Mouse (Mus musculus): Measurements from ENCODE around the gene Gstt1.
A peak's percentile ranks its signal among the peaks of the same experiment; 100 is the strongest.
"Not testable (repeated sequence)": the region's sequence is repeated elsewhere in the genome, so short reads cannot be mapped to it uniquely, and the experiment has no call there.

The Gstt1 gene

DNA sequence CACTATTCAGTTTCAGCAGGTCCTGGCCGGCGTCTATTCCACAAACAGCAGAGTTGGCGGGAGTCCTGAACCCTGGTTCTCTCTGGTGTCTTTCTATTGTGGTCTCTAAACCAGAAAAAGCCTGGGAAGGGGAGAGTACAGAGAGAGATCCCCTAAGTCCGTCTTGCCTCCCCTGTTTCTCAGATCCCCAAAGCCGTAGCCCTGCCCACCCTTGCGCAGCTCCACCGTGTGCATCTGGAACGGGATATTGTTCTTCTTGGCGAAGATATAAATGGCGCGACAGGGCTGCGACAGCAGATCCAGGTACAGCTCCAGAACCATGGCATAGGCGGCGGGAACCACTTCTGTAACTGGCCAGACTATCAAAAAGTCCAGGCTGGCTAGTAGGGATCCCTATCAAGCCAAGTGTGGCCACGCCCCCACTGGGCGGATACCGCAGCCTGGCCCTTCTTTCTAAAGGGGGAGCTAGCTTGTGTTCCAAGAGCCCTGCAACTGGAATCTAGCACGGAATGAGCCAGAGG is at the start of gene Gstt1:
TSS of gene Gstt1 (minus strand) at position 409 of the 521 bp plus-strand sequence.
- DNase-seq (ENCODE audit: low read depth, low spot score) = peak; percentile 38

DNA sequence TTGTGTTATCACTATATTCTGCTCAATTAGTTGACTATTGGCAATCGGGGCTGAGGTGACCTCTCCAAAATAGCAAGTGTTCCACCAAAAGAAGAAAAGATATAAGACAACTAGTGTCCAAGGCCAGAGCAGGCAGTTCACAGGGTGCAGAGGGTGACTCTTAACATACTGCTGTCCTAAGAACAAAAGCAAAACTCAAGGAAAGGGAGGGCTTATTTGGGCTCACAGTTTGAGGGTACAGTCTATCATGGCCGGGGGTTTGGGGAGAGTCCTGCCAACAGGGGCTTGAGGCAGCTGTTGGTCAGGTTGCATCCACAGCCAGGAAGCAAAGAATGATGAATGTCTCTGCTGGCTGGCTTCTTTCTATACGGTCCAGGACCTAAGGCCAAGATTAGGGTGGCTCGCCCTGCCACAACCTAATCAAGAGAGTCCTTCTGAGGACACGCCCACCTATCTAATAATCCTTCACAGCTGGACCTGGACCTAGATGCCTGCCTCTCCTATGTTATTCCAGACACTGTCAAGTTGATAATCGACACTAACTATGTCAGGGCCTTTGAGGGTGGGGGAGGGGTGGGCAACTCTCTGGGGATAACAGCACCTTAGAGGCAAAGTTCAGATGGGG is 47.0 kb upstream of the Gstt1 start:
- DNase-seq (ENCODE audit: low read depth, low spot score) = no peak

DNA sequence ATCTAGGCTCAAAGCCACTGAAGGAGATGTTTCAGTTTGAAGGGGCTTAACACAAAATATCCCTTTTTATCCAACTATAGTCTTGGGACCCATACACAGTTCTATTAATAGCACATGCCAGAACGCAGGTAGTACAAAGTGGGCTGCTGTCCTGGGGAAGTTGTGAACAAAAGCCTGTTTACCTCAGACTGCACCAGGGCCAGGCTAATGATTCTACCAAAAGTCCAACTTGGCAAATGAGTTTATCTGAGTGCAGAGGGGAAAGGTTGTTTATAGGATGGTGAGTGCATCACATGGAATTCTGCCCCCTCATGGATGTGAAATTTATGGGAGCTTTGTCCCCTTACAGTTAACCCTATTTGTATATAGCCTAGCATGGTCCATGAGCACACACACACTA is 46.4 kb upstream of the Gstt1 start:
- DNase-seq (ENCODE audit: low read depth, low spot score) = no peak

DNA sequence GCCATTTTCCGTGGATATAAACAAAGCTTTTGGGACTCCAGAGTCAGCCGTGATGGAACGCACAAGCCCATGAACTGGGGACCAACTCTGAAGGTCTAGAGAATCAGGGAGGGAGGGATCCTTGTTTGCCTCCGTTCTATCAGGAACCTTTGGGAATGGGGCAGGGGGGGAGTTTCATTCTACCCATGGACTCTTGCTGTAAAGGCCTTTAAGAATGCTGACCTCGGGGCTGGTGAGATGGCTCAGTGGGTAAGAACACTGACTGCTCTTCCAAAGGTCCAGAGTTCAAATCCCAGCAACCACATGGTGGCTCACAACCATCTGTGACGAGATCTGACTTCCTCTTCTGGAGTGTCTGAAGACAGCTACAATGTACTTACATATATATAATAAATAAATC is 45.5 kb upstream of the Gstt1 start:
- DNase-seq (ENCODE audit: low read depth, low spot score) = not testable (repeated sequence)

DNA sequence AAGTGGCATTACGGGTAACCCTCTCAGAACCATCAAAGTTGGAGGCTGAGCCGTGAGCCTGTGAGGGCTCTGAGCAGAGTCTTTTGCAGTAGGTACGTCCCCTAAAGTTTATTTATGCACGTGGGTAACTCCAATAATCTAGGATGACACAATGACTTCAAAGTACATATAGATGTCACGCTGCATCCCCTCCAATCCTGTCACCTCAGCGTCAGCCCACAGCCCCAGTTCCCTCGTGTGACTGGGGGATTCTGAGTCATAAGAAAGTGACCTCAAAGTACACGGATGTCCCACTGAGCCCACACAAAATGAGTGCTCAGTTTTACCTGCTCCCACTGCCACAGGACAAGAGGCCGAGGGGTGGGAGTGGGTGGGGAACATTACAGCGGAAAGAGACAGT is 40.7 kb upstream of the Gstt1 start:
- no peak for DNase-seq (ENCODE audit: low read depth, low spot score)

DNA sequence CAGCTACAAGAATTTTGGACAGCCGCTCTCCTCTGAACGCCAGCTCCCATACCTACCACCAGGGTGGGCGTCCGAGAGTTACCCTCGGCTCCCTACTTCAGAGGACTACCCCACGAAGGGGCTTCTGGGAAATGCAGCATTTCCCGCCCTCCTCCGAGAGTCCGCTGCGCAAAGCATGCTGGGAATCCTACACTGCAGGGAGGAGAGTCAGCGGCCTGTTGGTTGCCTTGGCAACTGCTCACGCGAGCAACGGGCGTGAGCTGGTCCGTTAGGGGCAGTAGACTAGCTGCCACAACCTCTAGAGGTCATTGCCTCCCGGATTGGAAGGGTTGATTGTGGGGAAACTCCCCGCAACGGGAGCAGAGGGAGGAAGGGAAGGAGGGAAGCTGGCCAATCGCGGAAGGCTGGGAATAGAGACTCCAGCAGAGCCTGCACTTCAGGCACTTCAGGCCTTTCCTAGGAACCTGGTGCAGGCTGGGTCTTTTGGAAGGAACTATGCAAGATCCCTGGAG is 38.9 kb upstream of the Gstt1 start, which contains the start of gene Gstt2:
TSS of gene Gstt2 (minus strand) at position 177 of the 512 bp plus-strand sequence.
- DNase-seq (ENCODE audit: low read depth, low spot score) = peak; percentile 99

DNA sequence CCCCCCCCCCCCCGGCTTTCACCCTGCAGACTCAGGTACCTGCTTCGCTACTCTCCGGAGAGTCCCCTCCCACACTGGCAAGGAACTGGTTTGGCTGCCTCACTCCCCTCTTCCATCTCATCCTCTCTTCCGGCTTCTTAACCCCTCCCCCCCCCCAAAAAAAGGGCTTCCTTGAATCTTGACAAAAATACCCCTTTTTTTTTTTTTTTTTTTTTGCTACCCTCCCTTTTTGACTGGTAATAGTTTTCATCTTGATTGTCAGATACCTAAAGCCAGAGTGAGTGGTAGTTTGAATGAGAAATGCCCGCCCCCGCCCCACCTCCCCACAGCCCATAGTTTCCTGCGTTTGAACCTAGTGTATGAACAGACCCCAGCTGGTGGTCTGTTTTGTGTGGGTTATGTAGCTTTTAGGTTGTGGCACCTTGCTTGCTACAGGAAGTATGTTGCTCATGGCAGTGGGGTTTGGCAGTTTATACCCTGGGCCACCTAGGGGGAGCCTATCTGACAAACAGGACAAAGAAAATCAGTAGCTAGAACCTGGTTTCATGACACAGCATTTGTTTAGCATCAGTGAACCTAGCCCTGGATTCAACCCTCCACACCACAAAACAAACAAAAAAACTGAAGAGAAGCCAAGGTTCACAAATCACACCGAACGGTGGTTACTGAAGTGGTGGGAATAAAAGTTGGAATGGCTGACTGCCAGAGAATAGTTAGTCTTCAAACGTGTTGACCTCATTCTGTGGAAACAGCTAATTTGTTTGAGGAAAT is 37.6 kb upstream of the Gstt1 start:
- peak; percentile 34 for DNase-seq (ENCODE audit: low read depth, low spot score)

DNA sequence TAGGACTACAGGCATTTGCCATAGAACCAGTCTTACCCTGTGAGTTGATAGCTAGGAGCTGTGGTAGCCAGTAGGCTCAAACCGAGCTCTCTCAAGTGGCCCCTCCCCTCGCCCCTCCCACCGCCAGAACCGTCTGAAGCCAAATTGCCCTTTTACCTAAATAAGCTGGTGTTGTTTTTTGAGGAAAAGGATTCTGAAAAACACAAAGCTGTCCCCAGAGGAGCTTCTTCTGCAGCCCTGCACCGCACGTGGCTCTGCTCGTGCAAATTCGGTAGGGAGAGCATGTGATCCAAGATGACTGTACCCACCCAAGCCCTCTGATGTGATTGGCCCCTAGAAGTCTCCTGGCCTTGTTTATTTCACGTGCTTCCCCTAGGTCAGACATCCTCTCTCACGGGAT is 36.9 kb upstream of the Gstt1 start:
- DNase-seq (ENCODE audit: low read depth, low spot score) = peak; percentile 88

DNA sequence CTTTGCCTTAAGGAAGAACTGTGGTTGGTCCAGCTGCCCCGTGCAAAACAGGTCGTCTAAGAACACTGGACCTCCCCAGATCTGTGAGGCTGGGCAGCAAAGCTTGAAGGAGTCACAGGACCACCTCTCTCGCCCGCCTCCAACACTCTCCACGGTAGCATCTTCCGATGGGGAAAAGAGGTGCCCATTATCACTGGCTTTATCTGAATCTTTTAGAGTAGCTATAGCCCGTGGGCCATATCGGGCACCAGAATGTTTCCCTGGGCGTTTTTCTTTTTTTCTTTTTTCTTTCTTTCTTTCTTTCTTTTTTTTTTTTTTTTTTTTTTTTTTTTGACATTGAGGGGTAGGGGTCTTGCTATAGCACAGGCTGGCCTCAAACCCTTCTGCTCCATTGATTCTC is 36.3 kb upstream of the Gstt1 start:
- no peak for DNase-seq (ENCODE audit: low read depth, low spot score)

DNA sequence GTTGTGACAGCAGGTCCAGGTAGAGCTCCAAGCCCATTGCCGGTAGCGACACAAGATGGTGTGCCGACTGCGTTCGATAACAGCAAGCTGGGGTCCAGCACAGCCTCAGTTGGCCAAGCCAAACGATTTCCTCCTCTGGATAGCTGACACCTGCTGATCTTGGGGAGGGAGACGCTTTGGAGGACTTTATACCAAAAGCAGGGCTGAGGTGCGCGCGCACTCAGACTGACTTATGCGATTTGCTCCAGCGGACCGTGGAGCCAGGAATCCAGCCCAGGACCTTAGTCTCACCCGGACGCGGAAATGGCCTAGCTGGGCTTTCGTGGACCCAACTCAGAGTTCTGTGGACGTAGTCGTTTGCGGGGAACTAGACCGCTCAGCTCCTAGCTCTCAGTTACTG is 35.9 kb upstream of the Gstt1 start:
- DNase-seq (ENCODE audit: low read depth, low spot score) = peak; percentile 74

DNA sequence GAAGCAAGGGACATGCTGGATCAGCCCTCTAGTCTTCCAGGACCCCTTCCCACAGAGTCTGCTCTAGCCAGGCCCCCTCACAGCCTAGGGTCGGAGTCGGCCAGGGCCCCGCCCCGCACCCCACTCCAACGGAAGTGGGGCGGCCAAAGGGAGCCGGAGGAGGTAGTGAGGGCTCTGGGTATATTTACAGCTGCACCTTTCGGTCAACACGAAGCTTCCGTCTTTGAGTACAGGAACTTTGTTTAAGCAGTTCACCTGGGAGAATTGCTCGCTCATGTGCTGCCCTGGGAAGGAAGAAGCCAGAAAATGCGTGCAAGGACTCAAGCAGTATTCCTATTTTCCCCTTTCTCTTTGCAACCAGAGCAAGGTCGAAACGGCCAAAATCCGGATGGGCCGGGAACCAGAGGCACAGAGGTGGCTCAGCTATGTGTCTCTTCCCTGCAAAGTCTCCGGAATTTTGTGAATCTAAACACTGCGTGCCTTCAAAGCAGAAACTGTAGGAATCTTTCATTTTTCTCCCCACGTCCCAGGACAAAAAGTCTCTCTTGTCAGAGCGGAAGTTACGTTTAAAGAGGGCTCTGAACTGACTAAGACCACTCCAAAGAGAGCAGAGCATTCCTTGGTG is 35.2 kb upstream of the Gstt1 start:
- DNase-seq (ENCODE audit: low read depth, low spot score) = peak; percentile 21

DNA sequence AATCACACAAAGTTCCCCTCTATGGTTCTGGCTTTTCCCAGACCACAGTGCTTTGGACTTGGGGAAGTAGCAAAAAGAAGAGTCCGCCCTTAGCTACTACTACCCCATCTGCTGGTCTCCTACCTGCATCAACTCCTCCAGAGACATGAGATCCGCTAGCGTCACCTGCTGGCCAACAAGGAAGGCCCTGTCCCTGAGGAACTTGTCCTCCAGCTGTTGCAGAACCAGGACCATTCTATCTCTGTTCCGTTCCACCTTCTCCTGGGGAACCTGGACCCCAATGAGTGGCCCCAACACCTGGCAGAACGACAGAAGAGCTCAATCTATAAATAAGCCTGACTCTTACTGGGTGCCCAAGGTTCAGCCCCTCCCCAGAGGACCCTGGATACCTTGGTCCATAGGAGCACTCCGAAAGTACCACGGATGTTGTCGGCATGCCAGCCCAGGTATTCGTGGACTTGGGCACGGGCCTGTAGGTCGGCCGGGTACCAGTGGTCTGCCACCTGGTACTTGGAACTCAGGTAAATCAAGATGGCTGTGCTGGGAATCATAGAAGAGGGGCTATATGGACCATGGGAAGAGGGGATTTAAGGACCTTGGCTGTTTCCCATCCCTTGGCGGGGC is 34.0 kb upstream of the Gstt1 start:
- DNase-seq (ENCODE audit: low read depth, low spot score) = peak; percentile 85

DNA sequence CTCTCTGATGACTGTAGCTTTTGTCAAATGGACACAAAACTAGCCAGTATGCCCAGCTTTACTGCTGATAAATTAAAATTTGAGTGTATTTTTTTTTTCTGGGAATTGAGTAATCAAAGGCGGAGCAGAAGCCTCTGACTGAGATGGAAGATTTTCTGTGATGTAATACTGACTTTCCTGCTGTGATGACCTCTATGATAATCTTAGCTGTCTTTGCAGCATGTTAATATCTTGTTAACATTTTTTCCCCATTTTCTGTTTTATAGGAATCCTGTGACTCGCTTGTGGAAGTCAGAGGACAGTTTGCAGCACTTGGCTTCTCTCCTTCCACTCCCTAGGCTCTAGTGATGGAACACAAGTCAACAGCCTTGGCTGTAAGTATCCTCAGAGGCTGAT is 31.9 kb upstream of the Gstt1 start:
- DNase-seq (ENCODE audit: low read depth, low spot score) = no peak

DNA sequence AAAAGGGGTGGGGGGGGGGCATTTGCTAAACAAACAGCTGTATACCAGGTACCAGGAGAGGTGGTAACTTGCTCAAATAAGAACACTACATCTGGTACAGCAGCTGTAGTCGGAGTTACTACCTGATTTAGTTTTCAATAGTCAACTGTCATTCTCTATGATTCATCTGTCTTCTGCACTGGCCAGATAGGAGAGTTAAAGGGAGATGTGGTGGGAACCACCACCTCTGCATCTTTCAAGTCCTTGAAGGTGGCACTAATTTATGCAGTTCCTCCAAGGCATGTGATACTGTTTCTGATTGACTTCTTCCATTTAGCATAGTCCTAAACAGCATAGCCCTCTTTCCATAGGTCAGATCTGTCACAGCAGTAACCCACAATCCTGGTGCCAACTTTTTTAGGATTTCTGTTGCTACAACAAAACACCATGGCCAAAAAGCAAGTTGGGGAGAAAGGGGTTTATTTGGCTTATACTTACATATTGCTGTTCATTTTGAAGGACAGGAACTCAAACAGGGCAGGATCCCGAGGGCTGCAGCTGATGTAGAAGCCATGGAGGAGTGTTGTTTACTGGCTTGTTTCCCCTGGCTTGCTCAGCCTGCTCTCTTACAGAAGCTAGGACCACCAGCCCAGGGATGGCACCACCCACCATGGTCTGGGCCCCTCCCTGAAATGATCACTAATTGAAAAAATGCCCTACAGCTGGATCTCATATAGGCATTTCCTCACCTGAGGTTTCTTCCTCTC is 31.3 kb upstream of the Gstt1 start:
- DNase-seq (ENCODE audit: low read depth, low spot score) = no peak

DNA sequence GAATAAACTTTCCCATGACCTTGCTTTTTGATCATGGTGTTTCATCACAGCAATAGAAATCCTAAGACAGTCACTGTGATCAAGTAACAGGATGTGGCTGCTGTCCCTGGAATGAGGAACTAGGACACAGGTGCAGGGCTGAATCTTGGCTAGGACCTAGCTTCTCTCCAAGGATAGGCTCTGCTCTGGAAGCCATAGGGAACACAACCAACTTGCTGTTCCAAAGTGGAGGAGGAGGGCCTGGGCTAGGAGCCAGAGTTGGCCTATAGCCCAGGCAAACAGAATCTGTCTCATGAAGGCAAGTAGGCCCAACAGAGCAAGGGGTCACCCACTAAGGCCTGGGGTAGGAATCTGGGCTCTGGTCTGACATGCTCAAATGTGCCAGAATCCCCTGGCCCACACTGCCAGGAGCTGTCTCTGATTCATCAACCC is 30.1 kb upstream of the Gstt1 start:
- no peak for DNase-seq (ENCODE audit: low read depth, low spot score)

DNA sequence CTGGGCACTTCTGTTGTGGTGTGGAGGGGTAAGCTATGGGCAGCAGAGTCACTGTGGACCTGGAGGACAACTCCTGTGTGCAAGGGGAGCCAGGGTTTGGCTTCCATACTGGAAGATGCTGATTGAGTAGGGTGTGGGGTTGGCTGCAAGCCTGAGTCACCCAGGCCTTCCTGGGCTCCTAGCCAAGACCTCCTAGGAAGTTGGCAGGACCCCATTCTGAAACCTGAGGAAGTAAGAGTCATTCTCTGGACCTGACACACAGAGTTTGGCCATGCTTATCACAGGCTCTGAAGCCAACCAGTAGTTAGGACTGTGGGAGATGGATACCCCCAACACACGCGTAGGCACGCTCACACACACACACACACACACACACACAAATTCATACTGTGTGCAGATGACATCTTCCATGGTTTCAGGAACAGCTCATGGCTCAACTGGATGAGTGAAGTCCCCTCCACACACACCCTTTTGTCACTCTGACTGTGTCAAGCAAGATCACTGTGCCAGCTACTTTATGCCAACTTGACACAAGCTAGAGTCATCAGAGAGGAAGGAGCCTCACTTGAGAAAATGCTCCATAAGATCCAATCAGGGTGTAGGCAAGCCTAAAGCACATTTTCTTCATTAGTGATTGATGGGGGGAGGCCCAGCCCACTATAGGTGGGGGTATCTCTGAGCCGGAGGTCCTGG is 29.4 kb upstream of the Gstt1 start:
- DNase-seq (ENCODE audit: low read depth, low spot score) = no peak

DNA sequence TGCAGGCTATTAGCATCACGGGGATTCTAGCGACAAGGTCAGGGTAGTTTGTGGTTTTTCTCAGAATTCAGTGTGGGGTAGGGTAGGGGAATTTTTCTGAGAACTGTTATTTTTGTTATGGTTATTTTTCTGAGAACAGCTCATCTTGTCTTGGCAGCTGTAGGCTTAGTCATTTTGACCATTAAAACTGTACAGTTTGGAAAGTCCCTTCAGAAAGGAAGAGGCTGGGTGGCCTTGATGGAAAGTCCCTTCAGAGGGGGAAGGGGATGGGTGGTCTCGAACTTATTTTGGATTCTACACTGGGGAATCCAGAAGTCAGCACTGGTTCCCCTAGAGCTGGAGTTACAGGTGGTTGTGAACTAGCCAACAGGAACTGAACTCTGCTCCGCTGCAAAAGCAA is 26.1 kb upstream of the Gstt1 start:
- no peak for DNase-seq (ENCODE audit: low read depth, low spot score)

DNA sequence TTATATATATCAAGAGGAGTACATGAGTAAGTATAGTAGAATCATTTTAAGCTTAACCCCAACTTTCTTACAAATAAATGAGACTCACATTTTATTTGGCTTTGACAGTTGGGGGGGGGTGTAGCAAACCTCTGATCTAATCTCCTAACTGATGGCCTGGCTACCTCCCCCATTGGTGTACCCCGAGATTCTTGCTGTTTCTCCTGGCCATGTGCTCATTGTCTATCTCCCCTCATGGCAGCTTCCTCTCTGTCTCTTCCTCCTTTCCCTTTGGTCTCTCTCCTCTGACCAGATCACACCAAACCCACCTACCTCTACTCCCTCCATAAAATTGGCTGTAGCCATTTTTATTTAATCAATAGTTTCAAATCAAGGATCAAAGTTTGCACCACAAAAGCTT is 25.4 kb upstream of the Gstt1 start:
- DNase-seq (ENCODE audit: low read depth, low spot score) = no peak

DNA sequence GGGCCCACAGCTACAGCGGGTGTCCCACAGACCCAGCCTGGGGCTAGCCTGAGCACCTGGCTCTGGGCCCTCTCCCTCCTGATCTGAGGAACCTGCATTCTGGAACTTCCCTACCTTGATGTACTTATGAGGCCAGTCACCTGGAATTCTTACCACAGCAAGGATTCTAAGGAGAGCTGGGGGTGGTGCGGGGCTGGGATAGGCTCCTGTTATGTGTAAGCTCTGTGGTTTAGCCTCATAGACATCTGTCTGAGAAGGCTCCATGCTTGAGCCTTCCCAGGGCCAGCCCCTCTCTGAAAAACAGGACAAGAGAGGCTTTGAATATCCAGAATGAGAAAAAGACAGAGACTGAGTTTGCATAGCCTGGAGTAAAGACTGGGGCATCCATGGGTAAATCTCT is 24.1 kb upstream of the Gstt1 start, which contains the start of gene Gstt4:
TSS of gene Gstt4 (minus strand) at position 101 of the 400 bp plus-strand sequence.
- DNase-seq (ENCODE audit: low read depth, low spot score) = no peak

DNA sequence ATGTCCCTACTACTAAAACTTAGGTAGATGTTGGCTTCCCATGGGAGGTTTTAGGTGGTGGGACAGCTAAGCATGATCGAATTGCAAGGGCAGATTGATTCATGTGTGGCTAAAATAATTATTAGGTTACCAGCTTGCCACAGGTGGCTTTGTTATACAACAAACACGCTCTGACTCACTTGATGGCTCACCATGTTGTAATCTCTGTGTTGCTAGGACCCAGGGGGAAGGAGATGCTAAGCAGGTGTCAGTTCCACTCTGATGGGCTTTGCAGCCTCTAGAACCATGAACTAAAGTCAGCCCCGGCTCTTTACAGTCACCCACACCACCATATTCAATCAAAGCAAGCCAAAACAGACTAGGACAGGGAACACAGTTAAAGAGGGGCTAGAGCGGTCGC is 21.5 kb upstream of the Gstt1 start:
- no peak for DNase-seq (ENCODE audit: low read depth, low spot score)

Measured in R1 (cell line).